Mouse (Mus musculus) retina, postnatal 7 days (tissue): ENCODE measurements around the gene Snx5.

Experiments
- DNase-seq: peaks from one replicate; pipeline ENCODE4 v3.0.0-alpha.2; 2012; ENCODE audit warnings: low read depth, low spot score

Gene Snx5

GRCm38 (mm10) chr2:144267004-144267730 lies 3.5 kb downstream of the Snx5 start:
- DNase-seq = no peak

- no peak for DNase-seq
Measured at GRCm38 (mm10) chr2:144265916-144266683, 4.6 kb downstream of the Snx5 start.

- DNase-seq = no peak
Measured at GRCm38 (mm10) chr2:144265120-144265488, 5.6 kb downstream of the Snx5 start.

GRCm38 (mm10) chr2:144264398-144265119 lies 6.1 kb downstream of the Snx5 start:
- no peak for DNase-seq

- no peak for DNase-seq
Measured at GRCm38 (mm10) chr2:144262837-144263236, 7.9 kb downstream of the Snx5 start.

GRCm38 (mm10) chr2:144250111-144250510 lies 20.6 kb downstream of the Snx5 start:
- DNase-seq = no peak

GRCm38 (mm10) chr2:144248613-144249376 lies 21.9 kb downstream of the Snx5 start:
- no peak for DNase-seq

GRCm38 (mm10) chr2:144247337-144247978 lies 23.2 kb downstream of the Snx5 start:
- DNase-seq = no peak

- DNase-seq = no peak
Measured at GRCm38 (mm10) chr2:144246270-144246669, 24.4 kb downstream of the Snx5 start.

GRCm38 (mm10) chr2:144245464-144245863 lies 25.2 kb downstream of the Snx5 start:
- no peak for DNase-seq

GRCm38 (mm10) chr2:144240095-144240899 lies 30.4 kb downstream of the Snx5 start:
- DNase-seq = no peak

GRCm38 (mm10) chr2:144239318-144239717 lies 31.4 kb downstream of the Snx5 start:
- DNase-seq = no peak

GRCm38 (mm10) chr2:144238341-144238740 lies 32.4 kb downstream of the Snx5 start:
- DNase-seq = no peak

GRCm38 (mm10) chr2:144236791-144237584 lies 33.7 kb downstream of the Snx5 start:
- no peak for DNase-seq

GRCm38 (mm10) chr2:144235776-144236175 lies 34.9 kb downstream of the Snx5 start:
- DNase-seq = no peak

GRCm38 (mm10) chr2:144233534-144233933 lies 37.2 kb downstream of the Snx5 start:
- no peak for DNase-seq

- DNase-seq = no peak
Measured at GRCm38 (mm10) chr2:144231115-144231514, 39.6 kb downstream of the Snx5 start.

GRCm38 (mm10) chr2:144230498-144230897 lies 40.2 kb downstream of the Snx5 start:
- DNase-seq = no peak

GRCm38 (mm10) chr2:144229647-144230046 lies 41.1 kb downstream of the Snx5 start:
- DNase-seq = no peak
